Mouse (Mus musculus): Measurements from ENCODE around the gene Cacnb1.

DNA sequence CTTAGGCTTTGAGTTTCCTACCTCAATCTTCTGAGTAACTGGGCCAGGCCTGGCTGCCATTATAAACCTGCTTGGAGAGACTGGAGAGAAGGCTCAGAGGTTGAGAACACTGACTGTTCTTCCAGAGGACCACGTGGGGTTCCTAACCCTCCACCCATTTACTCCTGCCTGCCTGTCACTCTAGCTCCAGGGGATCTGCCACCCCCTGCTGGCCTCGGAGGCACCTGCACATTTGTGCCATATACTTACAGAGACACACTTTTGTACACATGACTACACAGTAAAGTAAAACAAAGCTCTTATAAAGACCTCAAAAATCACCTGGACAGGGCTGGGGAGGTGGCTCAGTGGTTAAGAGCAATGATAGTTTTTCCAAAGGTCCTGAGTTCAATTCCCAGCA lies 50.4 kb downstream of the Cacnb1 start:
- TF ChIP-seq EP300 (IDR thresholded peaks at IDR 0.05; ENCODE audit: insufficient read depth, low read depth, low read length) (no peak), POLR2A (IDR thresholded peaks at IDR 0.05; ENCODE audit: insufficient read depth, low read length) (no peak), CTCF (IDR thresholded peaks at IDR 0.05; ENCODE audit: low read depth, low read length) (peak; percentile 57)

Data from ES-Bruce4 (cell line).